Mouse (Mus musculus): Measurements from ENCODE around the gene Btbd9.

- no peak for TF ChIP-seq EP300 (IDR thresholded peaks at IDR 0.05; ENCODE audit: low read depth)
- TF ChIP-seq CTCF (IDR thresholded peaks at IDR 0.05; ENCODE audit: low read depth), result no peak
Observed at GRCm38 (mm10) chr17:30436021-30436461, 140.2 kb downstream of the Btbd9 start.

Data from heart, postnatal 0 days (tissue).